ENCODE assay signal across 7 mouse cellular contexts in genomic region chr19:46454126-46454880, GRCm38 (mm10). TPM values are rescaled to one million over a fixed set of nuclear protein-coding genes. Genes with fewer than 3 reads are reported as not detected.
DNase-seq lines count a peak whose midpoint lies in the region; ATAC-seq lines count a peak whose summit lies in the region.

No protein-coding gene starts in this region.

- H3K27me3 ChIP-seq in neural tube, embryonic 13.5 days: no peaks in the 10 kb centered on the region
- H3K27me3 ChIP-seq in hindbrain, embryonic 12.5 days: no peaks in the 10 kb centered on the region
- H3K27me3 ChIP-seq in liver, embryonic 13.5 days: no peaks in the 10 kb centered on the region
- H3K27me3 ChIP-seq in stomach, embryonic 14.5 days (ENCODE audit: control insufficient read depth, insufficient read depth, low read length): no peaks in the 10 kb centered on the region

- peaks cover 50% of the 10 kb centered on the region for H3K36me3 ChIP-seq in neural tube, embryonic 13.5 days
- H3K36me3 ChIP-seq in hindbrain, embryonic 12.5 days: peaks cover 43% of the 10 kb centered on the region
- H3K36me3 ChIP-seq in liver, embryonic 13.5 days: 0 out of 2 replicates have a peak, but pooled peaks cover 13% of the 10 kb centered on the region
- peaks cover 21% of the 10 kb centered on the region for H3K36me3 ChIP-seq in stomach, embryonic 14.5 days (ENCODE audit: control insufficient read depth, insufficient read depth, low read length)

- no peak overlapping the region for H3K4me2 ChIP-seq in neural tube, embryonic 13.5 days
- H3K4me2 ChIP-seq in hindbrain, embryonic 12.5 days (replicated peaks): no peak overlapping the region
- H3K4me2 ChIP-seq in liver, embryonic 13.5 days: peak overlapping the region; percentile 58
- peak overlapping the region; percentile 8; the same call in 1 of the 2 replicates for H3K4me2 ChIP-seq in stomach, embryonic 14.5 days (replicated peaks; ENCODE audit: low read depth, low read length)

- H3K27ac ChIP-seq in neural tube, embryonic 13.5 days (replicated peaks): peak overlapping the region; percentile 70
- peak overlapping the region; percentile 69 for H3K27ac ChIP-seq in hindbrain, embryonic 12.5 days
- peak overlapping the region; percentile 93 for H3K27ac ChIP-seq in liver, embryonic 13.5 days
- H3K27ac ChIP-seq in stomach, embryonic 14.5 days (ENCODE audit: low read length): peak overlapping the region; percentile 94

- no peak for ATAC-seq in neural tube, embryonic 13.5 days (ENCODE audit: low read depth)
- ATAC-seq in hindbrain, embryonic 12.5 days (ENCODE audit: low FRiP score): no peak
- peak; percentile 29 for ATAC-seq in liver, embryonic 13.5 days (ENCODE audit: low read depth)
- ATAC-seq in stomach, embryonic 14.5 days (ENCODE audit: insufficient number of reproducible peaks, insufficient read depth, low FRiP score, low read depth): peak; percentile 14; the same call in 1 of the 2 replicates

- H3K4me3 ChIP-seq in neural tube, embryonic 13.5 days: no peak overlapping the region
- H3K4me3 ChIP-seq in hindbrain, embryonic 12.5 days: no peak overlapping the region
- peak overlapping the region; percentile 6; the same call in 1 of the 2 replicates for H3K4me3 ChIP-seq in liver, embryonic 13.5 days (replicated peaks)
- no peak overlapping the region for H3K4me3 ChIP-seq in stomach, embryonic 14.5 days (ENCODE audit: low read depth, low read length)

- H3K4me1 ChIP-seq in neural tube, embryonic 13.5 days (replicated peaks): peaks cover 42% of the 10 kb centered on the region
- peaks cover 30% of the 10 kb centered on the region for H3K4me1 ChIP-seq in hindbrain, embryonic 12.5 days
- peaks cover 75% of the 10 kb centered on the region for H3K4me1 ChIP-seq in liver, embryonic 13.5 days (replicated peaks)
- H3K4me1 ChIP-seq in stomach, embryonic 14.5 days (ENCODE audit: control insufficient read depth, insufficient read depth, low read length): peaks cover 33% of the 10 kb centered on the region; the same call in 1 of the 2 replicates

- DNase-seq in neural tube, embryonic 10.5 days (ENCODE audit: extremely low spot score, low spot score): no peak
- no peak for DNase-seq in liver, embryonic 13.5 days
- no peak for DNase-seq in adrenal gland, adult 18-20 months (ENCODE audit: low spot score in 2 of 2)
- DNase-seq in layer of hippocampus, adult 9-11 months: no peak

- no peaks in the 10 kb centered on the region for H3K9me3 ChIP-seq in neural tube, embryonic 13.5 days
- H3K9me3 ChIP-seq in hindbrain, embryonic 12.5 days (replicated peaks): no peaks in the 10 kb centered on the region
- no peaks in the 10 kb centered on the region for H3K9me3 ChIP-seq in liver, embryonic 13.5 days (replicated peaks)
- no peaks in the 10 kb centered on the region for H3K9me3 ChIP-seq in stomach, embryonic 14.5 days (ENCODE audit: control insufficient read depth, low read depth, low read length)

- 74% methylated on average over 20 of the region's 20 CpGs for WGBS in neural tube, embryonic 13.5 days
- 71% methylated on average over 20 of the region's 20 CpGs for WGBS in hindbrain, embryonic 12.5 days
- 28% methylated on average over 20 of the region's 20 CpGs for WGBS in liver, embryonic 13.5 days (ENCODE audit: insufficient replicate concordance)
- WGBS in stomach, embryonic 14.5 days: 35% methylated on average over 20 of the region's 20 CpGs

- peak overlapping the region; percentile 22; the same call in 1 of the 2 replicates for H3K9ac ChIP-seq in neural tube, embryonic 13.5 days
- no peak overlapping the region for H3K9ac ChIP-seq in hindbrain, embryonic 12.5 days
- peak overlapping the region; percentile 68 for H3K9ac ChIP-seq in liver, embryonic 13.5 days
- 0 out of 2 replicates have a peak overlapping the region, but pooled peaks have one; percentile 18 for H3K9ac ChIP-seq in stomach, embryonic 14.5 days (replicated peaks; ENCODE audit: low read depth, low read length)

RNA-seq across cellular contexts. Expression of gene Trim8, which starts 47.2 kb away (rescaled TPM):
- 26.5 and 30.4 TPM in 2 replicates for polyA plus RNA-seq in neural tube, embryonic 13.5 days (2015; fragmentation: Nextera tagmentation; extraction: Ambion mirVana)
- polyA plus RNA-seq in hindbrain, embryonic 12.5 days (2016; fragmentation: Nextera tagmentation; extraction: Ambion mirVana): 41.8 and 44.7 TPM in 2 replicates
- 9.1 and 9.2 TPM in 2 replicates for polyA plus RNA-seq in liver, embryonic 13.5 days (2015; fragmentation: Nextera tagmentation; extraction: Ambion mirVana)
- polyA plus RNA-seq in stomach, embryonic 14.5 days (2014; fragmentation: Nextera tagmentation; extraction: Ambion mirVana): 22.3 and 23.5 TPM in 2 replicates
- 10 to 100 TPM; 46.5 to 56.8 TPM for total RNA-seq in adrenal gland, adult 18-20 months (2021)

RNA-seq across cellular contexts. Expression of gene Sufu, which starts 57.6 kb away (rescaled TPM):
- polyA plus RNA-seq in neural tube, embryonic 13.5 days (2015; fragmentation: Nextera tagmentation; extraction: Ambion mirVana): 24.8 and 27.9 TPM in 2 replicates
- polyA plus RNA-seq in hindbrain, embryonic 12.5 days (2016; fragmentation: Nextera tagmentation; extraction: Ambion mirVana): 37.7 and 39.3 TPM in 2 replicates
- 6.3 and 8.2 TPM in 2 replicates for polyA plus RNA-seq in liver, embryonic 13.5 days (2015; fragmentation: Nextera tagmentation; extraction: Ambion mirVana)
- 31.5 and 35.4 TPM in 2 replicates for polyA plus RNA-seq in stomach, embryonic 14.5 days (2014; fragmentation: Nextera tagmentation; extraction: Ambion mirVana)
- 10 to 100 TPM; 17.9 to 20.3 TPM for total RNA-seq in adrenal gland, adult 18-20 months (2021)

RNA-seq across cellular contexts. Expression of gene Actr1a, which starts 58.8 kb away (rescaled TPM):
- polyA plus RNA-seq in neural tube, embryonic 13.5 days (2015; fragmentation: Nextera tagmentation; extraction: Ambion mirVana): 292 and 297 TPM in 2 replicates
- 240 and 246 TPM in 2 replicates for polyA plus RNA-seq in hindbrain, embryonic 12.5 days (2016; fragmentation: Nextera tagmentation; extraction: Ambion mirVana)
- polyA plus RNA-seq in liver, embryonic 13.5 days (2015; fragmentation: Nextera tagmentation; extraction: Ambion mirVana): 56.1 and 61.2 TPM in 2 replicates
- polyA plus RNA-seq in stomach, embryonic 14.5 days (2014; fragmentation: Nextera tagmentation; extraction: Ambion mirVana): 141 and 142 TPM in 2 replicates
- 100 to 1,000 TPM; 121 to 122 TPM for total RNA-seq in adrenal gland, adult 18-20 months (2021)

Comparison
In these comparisons a context has a peak if more than half of its experiments do, and no peak if none do; other contexts are left out.
1. ATAC-seq: peak in liver, embryonic 13.5 days (single experiment) and stomach, embryonic 14.5 days (single experiment); none in neural tube, embryonic 13.5 days (single experiment) and hindbrain, embryonic 12.5 days (single experiment).
2. H3K4me2 ChIP-seq: peak in liver, embryonic 13.5 days (single experiment) and stomach, embryonic 14.5 days (single experiment); none in neural tube, embryonic 13.5 days (single experiment) and hindbrain, embryonic 12.5 days (single experiment).
3. Peak in every context shown above with its lines, with median percentiles within 50 percentile points of each other: H3K27ac ChIP-seq.